Mouse (Mus musculus): ENCODE results near the gene Rbm24. TPM values are rescaled to one million over a fixed set of nuclear protein-coding genes. Genes with fewer than 3 reads are reported as not detected.

Gene Rbm24
- total RNA-seq, 2 experiments from 2014 or later: not detected

DNA sequence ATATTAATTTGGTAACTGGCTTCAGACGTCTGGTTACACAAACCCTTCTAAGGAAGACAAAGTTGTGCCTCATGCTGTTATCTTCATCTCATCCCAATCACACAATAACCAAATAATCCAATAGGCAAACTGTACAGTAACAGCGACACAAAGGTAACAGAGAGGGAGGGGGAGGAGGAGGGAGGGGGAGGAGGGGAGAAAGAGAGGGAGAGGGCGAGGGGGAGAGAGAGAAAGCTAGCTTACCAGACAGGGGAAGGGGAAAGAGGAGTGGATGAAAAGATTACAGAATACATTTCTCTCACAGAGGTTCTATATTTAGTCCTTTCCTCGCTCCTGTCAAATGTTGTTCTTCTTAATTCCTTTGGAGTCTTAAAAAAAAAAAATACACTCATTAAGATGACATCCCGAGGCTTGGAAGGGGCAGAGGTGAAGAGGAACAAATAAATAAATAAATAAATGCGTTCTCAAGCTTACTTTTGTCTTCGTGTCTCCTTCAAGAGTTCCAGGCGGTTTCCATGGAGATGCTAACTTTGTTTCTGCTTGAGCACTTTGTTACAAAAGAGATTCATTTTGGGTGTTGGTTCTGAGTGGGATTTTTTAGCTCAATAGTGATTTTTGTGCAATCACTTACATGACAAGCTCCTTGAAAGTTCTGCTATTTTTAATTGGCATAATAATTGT, 15.8 kb downstream of the Rbm24 start:
- ATAC-seq (replicated peaks; ENCODE audit: poor library complexity, severe bottlenecking): no peak

DNA sequence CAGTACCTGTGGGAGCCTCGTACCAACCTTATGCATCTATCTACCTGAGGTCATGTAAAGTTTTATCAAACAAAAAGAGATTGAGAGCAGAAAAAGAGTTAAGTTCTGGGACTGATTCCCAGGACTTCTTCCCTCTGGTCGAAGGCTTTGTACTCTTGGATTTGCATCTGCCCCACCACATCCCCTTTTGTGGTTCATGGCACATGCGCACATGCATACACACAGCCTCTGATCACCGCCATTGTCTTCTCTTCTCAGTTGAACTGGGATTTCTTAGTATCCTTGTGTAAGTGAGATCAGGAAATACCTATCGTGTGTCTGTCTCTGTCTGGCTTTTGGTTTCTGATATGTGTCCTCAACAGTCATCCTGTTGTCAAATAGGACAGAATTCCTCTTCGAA, 20.7 kb downstream of the Rbm24 start:
- ATAC-seq (replicated peaks; ENCODE audit: poor library complexity, severe bottlenecking): peak; percentile 61; the same call in 1 of the 2 replicates

GRCm38 (mm10) chr13:46444021-46444420, 25.8 kb downstream of the Rbm24 start:
- no peak for ATAC-seq (replicated peaks; ENCODE audit: poor library complexity, severe bottlenecking)

GRCm38 (mm10) chr13:46446062-46446461, 27.8 kb downstream of the Rbm24 start:
- ATAC-seq (replicated peaks; ENCODE audit: poor library complexity, severe bottlenecking): no peak

DNA sequence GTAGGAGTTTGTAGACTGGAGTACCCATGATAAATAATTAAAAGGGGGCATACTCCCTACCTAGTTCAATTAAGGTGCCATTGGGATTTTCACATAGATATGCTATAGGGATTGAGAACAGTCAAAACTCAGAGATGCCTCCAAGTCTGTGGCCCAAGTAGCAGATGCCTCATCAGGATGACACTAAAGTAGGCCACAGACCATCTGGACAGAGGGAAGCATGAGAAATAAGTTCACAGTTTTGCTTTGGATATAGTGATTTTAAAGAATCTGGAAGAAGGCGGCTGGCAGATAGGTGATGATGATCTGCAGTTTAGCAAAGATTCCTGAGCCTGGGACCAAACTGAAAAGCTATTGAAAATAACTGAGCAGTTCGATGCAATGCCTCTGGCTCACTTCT, 30.0 kb downstream of the Rbm24 start:
- ATAC-seq (replicated peaks; ENCODE audit: poor library complexity, severe bottlenecking): no peak

GRCm38 (mm10) chr13:46449955-46450354, 31.7 kb downstream of the Rbm24 start:
- ATAC-seq (replicated peaks; ENCODE audit: poor library complexity, severe bottlenecking): peak; percentile 52

GRCm38 (mm10) chr13:46450623-46451022, 32.4 kb downstream of the Rbm24 start:
- ATAC-seq (replicated peaks; ENCODE audit: poor library complexity, severe bottlenecking): no peak; the same call in 1 of the 2 replicates

DNA sequence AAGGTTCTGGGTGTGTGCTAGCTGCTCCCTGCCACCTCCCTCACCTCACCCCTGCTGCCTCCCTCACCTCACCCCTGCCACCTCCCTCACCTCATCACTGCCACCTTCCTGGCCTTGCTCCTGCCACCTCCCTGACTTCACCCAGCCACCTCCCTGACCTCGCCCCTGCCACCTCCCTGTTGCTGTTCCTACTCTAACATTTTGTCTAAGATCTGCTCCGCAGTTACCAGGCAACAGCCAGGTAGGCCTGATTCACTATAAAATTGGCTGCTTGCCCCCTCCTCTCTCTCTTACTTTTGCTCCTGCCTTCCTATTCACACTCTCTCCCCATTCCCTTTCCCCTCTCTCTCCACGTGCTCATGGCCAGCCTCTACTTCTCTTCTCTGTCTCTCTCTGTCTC, 33.3 kb downstream of the Rbm24 start:
- no peak for ATAC-seq (replicated peaks; ENCODE audit: poor library complexity, severe bottlenecking)

- ATAC-seq (replicated peaks; ENCODE audit: poor library complexity, severe bottlenecking): no peak
These were observed 41.3 kb downstream of the Rbm24 start for GRCm38 (mm10) chr13:46459546-46459945.

GRCm38 (mm10) chr13:46462280-46462679, 44.0 kb downstream of the Rbm24 start:
- ATAC-seq (replicated peaks; ENCODE audit: poor library complexity, severe bottlenecking): no peak

DNA sequence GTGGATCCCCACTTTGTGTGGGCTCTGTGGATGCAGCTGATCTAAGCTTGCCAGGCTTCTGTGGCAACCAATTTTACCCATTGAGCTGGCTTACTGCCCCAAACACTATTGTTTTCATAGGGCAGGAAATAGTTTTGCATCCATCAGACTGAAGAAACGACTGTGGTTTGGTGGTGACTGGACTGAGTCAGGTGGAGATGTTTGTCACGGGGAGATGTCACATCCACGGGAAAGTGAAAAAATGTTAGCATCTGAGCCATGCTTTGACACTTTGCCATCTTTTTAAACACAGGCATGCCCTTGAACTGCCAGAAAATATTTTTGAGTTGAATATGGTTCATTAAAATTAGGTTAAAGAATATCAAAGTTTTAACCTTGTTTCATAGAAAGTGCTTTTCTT, 45.5 kb downstream of the Rbm24 start:
- ATAC-seq (replicated peaks; ENCODE audit: poor library complexity, severe bottlenecking): no peak

GRCm38 (mm10) chr13:46468251-46468650, 50.0 kb downstream of the Rbm24 start:
- no peak for ATAC-seq (replicated peaks; ENCODE audit: poor library complexity, severe bottlenecking)

DNA sequence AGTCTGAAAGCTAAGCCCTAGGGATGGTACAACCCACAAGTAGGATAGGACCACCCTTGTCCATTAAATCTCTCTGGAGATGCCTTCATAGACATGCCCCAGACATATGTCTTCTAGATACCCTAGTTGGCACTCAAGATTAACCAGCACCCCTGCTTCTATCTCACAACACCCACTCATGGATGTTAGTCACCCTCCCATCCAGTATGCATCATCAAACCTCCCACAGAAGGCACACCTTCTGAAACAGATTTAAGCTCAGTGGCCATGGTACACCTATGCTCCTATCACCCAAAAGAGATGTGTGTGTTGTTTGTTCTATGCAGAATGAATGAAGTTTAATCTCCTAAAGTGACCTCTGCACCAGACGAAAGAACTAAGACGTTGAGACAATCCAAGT, 51.3 kb downstream of the Rbm24 start:
- ATAC-seq (replicated peaks; ENCODE audit: poor library complexity, severe bottlenecking): no peak

Other genes with a start within 250 kb of the Rbm24 start
- gene Stmnd1, start 144.7 kb upstream of the Rbm24 start, total RNA-seq (2014; fragmentation: Nextera tagmentation): not detected in 2 replicates
- not detected in 2 replicates for gene Stmnd1, start 144.7 kb upstream of the Rbm24 start, total RNA-seq (2017)
- gene Cap2, start 83.4 kb downstream of the Rbm24 start, total RNA-seq (2014; fragmentation: Nextera tagmentation): not detected in 2 replicates
- not detected in 2 replicates for gene Cap2, start 83.4 kb downstream of the Rbm24 start, total RNA-seq (2017)